Mouse (Mus musculus): ENCODE results near the gene Mrgprf. TPM values are rescaled to one million over a fixed set of nuclear protein-coding genes. Genes with fewer than 3 reads are reported as not detected.

The Mrgprf gene
- polyA plus RNA-seq, 1 experiment from 2014 or later: 0.09 TPM

GRCm38 (mm10) chr7:145334428-145335027 is 33.9 kb downstream of the Mrgprf start:
- Histone ChIP-seq H3K9me3 (ENCODE audit: control insufficient read depth, low read length) (no peaks in the 10 kb centered on the region), H3K4me3 (ENCODE audit: low read depth, low read length) (no peak overlapping the region), H3K4me2 (ENCODE audit: low read depth, severe bottlenecking) (no peak overlapping the region), H3K9ac (ENCODE audit: low read length) (no peak overlapping the region), H3K27me3 (ENCODE audit: control insufficient read depth, insufficient read depth, low read length) (no peaks in the 10 kb centered on the region), H3K27ac (replicated peaks; ENCODE audit: low read depth, low read length) (no peak overlapping the region), H3K4me1 (ENCODE audit: control insufficient read depth, insufficient read depth, low read length) (peaks cover 4% of the 10 kb centered on the region), H3K36me3 (ENCODE audit: control insufficient read depth, insufficient read depth, low read length) (no peaks in the 10 kb centered on the region)
- DNase-seq (ENCODE audit: low spot score) (no peak), ATAC-seq (ENCODE audit: insufficient number of reproducible peaks, low FRiP score, low TSS enrichment, low read depth) (no peak)
- WGBS: 64% methylated on average over 3 of the region's 4 CpGs

GRCm38 (mm10) chr7:145335199-145335598 is 34.6 kb downstream of the Mrgprf start:
- H3K4me2 ChIP-seq (ENCODE audit: low read depth, severe bottlenecking): no peak overlapping the region
- no peak overlapping the region for H3K4me3 ChIP-seq (ENCODE audit: low read depth, low read length)
- H3K9me3 ChIP-seq (ENCODE audit: control insufficient read depth, low read length): no peaks in the 10 kb centered on the region
- H3K27me3 ChIP-seq (ENCODE audit: control insufficient read depth, insufficient read depth, low read length): no peaks in the 10 kb centered on the region
- DNase-seq (ENCODE audit: low spot score) (no peak), ATAC-seq (ENCODE audit: insufficient number of reproducible peaks, low FRiP score, low TSS enrichment, low read depth) (no peak)
- H3K27ac ChIP-seq (replicated peaks; ENCODE audit: low read depth, low read length): no peak overlapping the region
- no peak overlapping the region for H3K9ac ChIP-seq (ENCODE audit: low read length)
- no peaks in the 10 kb centered on the region; the same call in none of the 2 replicates for H3K4me1 ChIP-seq (ENCODE audit: control insufficient read depth, insufficient read depth, low read length)
- no peaks in the 10 kb centered on the region for H3K36me3 ChIP-seq (ENCODE audit: control insufficient read depth, insufficient read depth, low read length)

DNA sequence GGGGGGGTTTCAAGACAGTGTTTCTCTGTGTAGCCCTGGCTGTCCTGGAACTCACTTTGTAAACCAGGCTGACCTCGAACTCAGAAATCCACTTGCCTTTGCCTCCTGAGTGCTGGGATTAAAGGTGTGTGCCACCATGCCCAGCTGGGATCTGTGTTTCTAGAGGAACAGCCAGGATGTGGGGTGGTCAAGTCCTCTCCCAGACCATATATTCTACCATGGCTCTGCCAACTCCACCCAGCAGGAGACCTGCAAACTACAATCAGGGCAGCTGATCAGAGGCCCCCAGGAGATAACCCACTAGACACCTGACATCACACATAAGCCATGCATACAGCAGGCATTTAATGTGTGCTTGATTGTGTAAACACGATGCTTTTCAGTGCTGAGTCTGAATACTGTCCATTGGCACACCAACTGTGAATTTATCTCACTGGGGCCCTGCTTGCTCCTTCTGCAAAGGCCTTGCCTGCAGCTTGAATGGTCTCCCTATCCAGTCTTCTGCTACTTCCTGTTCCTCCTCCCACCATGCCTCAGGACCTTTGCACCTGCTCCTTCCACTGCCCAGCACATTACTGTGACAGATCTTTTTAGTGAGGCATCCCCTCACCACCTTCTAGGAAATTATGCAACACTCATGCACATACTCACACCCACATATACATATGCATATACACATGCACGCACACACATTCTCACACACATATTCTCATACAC is 35.1 kb downstream of the Mrgprf start:
- no peak for DNase-seq (ENCODE audit: low spot score)
- no peak overlapping the region for H3K4me3 ChIP-seq (ENCODE audit: low read depth, low read length)
- no peak overlapping the region for H3K4me2 ChIP-seq (ENCODE audit: low read depth, severe bottlenecking)
- H3K27ac ChIP-seq (replicated peaks; ENCODE audit: low read depth, low read length): no peak overlapping the region
- no peaks in the 10 kb centered on the region for H3K36me3 ChIP-seq (ENCODE audit: control insufficient read depth, insufficient read depth, low read length)
- H3K4me1 ChIP-seq (ENCODE audit: control insufficient read depth, insufficient read depth, low read length): no peaks in the 10 kb centered on the region; the same call in 1 of the 2 replicates
- 86% methylated on average over 3 of the region's 3 CpGs for WGBS
- no peaks in the 10 kb centered on the region for H3K27me3 ChIP-seq (ENCODE audit: control insufficient read depth, insufficient read depth, low read length)
- no peak overlapping the region for H3K9ac ChIP-seq (ENCODE audit: low read length)
- ATAC-seq (ENCODE audit: insufficient number of reproducible peaks, low FRiP score, low TSS enrichment, low read depth): no peak
- H3K9me3 ChIP-seq (ENCODE audit: control insufficient read depth, low read length): no peaks in the 10 kb centered on the region

GRCm38 (mm10) chr7:145337889-145338288 is 37.3 kb downstream of the Mrgprf start:
- Histone ChIP-seq H3K9ac (ENCODE audit: low read length) (no peak overlapping the region), H3K4me3 (ENCODE audit: low read depth, low read length) (no peak overlapping the region), H3K4me2 (ENCODE audit: low read depth, severe bottlenecking) (no peak overlapping the region), H3K36me3 (ENCODE audit: control insufficient read depth, insufficient read depth, low read length) (no peaks in the 10 kb centered on the region), H3K9me3 (ENCODE audit: control insufficient read depth, low read length) (no peaks in the 10 kb centered on the region), H3K27ac (replicated peaks; ENCODE audit: low read depth, low read length) (no peak overlapping the region), H3K27me3 (ENCODE audit: control insufficient read depth, insufficient read depth, low read length) (no peaks in the 10 kb centered on the region), H3K4me1 (ENCODE audit: control insufficient read depth, insufficient read depth, low read length) (no peaks in the 10 kb centered on the region)
- WGBS: 78% methylated on average over 2 of the region's 2 CpGs
- ATAC-seq (ENCODE audit: insufficient number of reproducible peaks, low FRiP score, low TSS enrichment, low read depth) (no peak), DNase-seq (ENCODE audit: low spot score) (no peak)

- peak; percentile 31 for DNase-seq (ENCODE audit: low spot score)
- no peak for ATAC-seq (ENCODE audit: insufficient number of reproducible peaks, low FRiP score, low TSS enrichment, low read depth)
These were observed 39.7 kb downstream of the Mrgprf start for GRCm38 (mm10) chr7:145340248-145340904.

More at GRCm38 (mm10) chr7:145340248-145340904, 39.7 kb downstream of the Mrgprf start:
- Histone ChIP-seq H3K27ac (replicated peaks; ENCODE audit: low read depth, low read length) (no peak overlapping the region), H3K36me3 (ENCODE audit: control insufficient read depth, insufficient read depth, low read length) (no peaks in the 10 kb centered on the region), H3K9ac (ENCODE audit: low read length) (no peak overlapping the region), H3K4me3 (ENCODE audit: low read depth, low read length) (no peak overlapping the region), H3K4me2 (ENCODE audit: low read depth, severe bottlenecking) (no peak overlapping the region), H3K27me3 (ENCODE audit: control insufficient read depth, insufficient read depth, low read length) (no peaks in the 10 kb centered on the region), H3K9me3 (ENCODE audit: control insufficient read depth, low read length) (no peaks in the 10 kb centered on the region), H3K4me1 (ENCODE audit: control insufficient read depth, insufficient read depth, low read length) (no peaks in the 10 kb centered on the region)
- 95% methylated on average over 5 of the region's 5 CpGs for WGBS

Other genes with a start within 250 kb of the Mrgprf start
- not detected in 2 replicates for gene 1810010D01Rik, start 92.7 kb upstream of the Mrgprf start, polyA plus RNA-seq (2014; fragmentation: Nextera tagmentation; extraction: Ambion mirVana)
- gene Tpcn2, start 16.8 kb upstream of the Mrgprf start, polyA plus RNA-seq (2014; fragmentation: Nextera tagmentation; extraction: Ambion mirVana): 2.7 and 3.2 TPM in 2 replicates
- not detected in 2 replicates for gene Mrgprd, start 14.0 kb downstream of the Mrgprf start, polyA plus RNA-seq (2014; fragmentation: Nextera tagmentation; extraction: Ambion mirVana)

All from limb, embryonic 11.5 days (tissue).